Mouse (Mus musculus): Measurements from ENCODE around the gene Tmem238.

DNA sequence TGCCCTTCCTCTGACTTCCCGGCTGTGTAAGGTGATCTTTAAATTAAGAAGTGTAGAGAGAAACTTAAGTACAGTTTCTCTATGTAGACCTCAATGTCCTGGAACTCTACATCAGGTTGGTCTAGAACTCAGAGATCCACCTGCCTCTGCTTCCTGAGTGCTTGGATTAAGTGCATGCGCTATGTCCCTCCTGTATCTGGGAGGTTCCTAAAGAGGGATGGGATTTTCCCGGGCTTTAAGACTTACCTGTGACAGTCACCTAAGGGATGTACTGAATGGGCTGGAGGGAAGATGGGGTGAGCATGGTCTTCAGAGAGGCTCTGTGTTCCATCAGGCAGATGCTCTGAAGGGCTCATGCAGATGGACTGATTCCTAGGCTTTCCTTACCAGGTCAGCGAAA, 4.2 kb upstream of the Tmem238 start:
- TF ChIP-seq CTCF (IDR thresholded peaks at IDR 0.05; ENCODE audit: low read depth, low read length) (no peak), POLR2AphosphoS5 (IDR thresholded peaks at IDR 0.05; ENCODE audit: insufficient replicate concordance, low read depth, low read length) (no peak), TAL1 (conservative IDR thresholded peaks at IDR 0.05; ENCODE audit: low read depth, low read length) (no peak), GATA1 (IDR thresholded peaks at IDR 0.05; ENCODE audit: borderline replicate concordance, low read length) (no peak), GATA2 (IDR thresholded peaks at IDR 0.05; ENCODE audit: borderline replicate concordance, low read depth, low read length) (no peak)

Data from G1E (cell line).